Mouse (Mus musculus) kidney, adult 2 months (tissue): ENCODE data around the gene Polh.

Experiments
- CTCF ChIP-seq: fragments of 200-500 bp; conservative IDR thresholded peaks from 2 replicates; pipeline ENCODE4 v1.5.1; 2011; ENCODE audit warnings: low read depth, mild to moderate bottlenecking, control low read depth, low read length, moderate library complexity, mixed read lengths; ENCODE audit not compliant: insufficient read depth, insufficient read length
- POLR2A ChIP-seq: fragments of 200-500 bp; IDR thresholded peaks from one replicate; pipeline ENCODE4 v1.6.1; 2011; ENCODE audit warnings: low read depth, low read length, control low read depth

DNA sequence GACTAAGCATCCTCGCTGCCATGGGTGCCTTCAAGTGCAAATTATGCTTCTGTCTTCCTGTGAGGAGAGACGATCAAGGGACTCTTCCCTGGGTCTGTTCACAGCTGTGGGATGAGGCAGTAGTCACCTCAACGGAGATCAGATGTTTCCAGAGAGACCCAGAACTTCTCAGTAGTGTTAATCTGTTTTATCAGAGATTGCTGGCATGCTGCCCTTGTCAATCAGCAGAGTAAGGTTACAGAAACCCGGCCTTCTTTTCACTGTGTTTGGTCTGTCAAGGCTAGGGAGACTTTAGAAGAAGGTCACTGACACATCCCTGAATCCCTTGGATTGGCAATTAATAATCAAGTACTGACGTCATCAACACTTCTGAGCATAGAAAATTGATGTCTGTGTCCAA, 35.0 kb upstream of the Polh start:
- TF ChIP-seq POLR2A: no peak
- no peak for TF ChIP-seq CTCF
